Mouse (Mus musculus) thymus, postnatal 25 days (tissue): ENCODE results near the gene Mt2.
A peak's percentile ranks its signal among the peaks of the same experiment; 100 is the strongest.

Source experiments
- DNase-seq: peaks from one replicate; pipeline ENCODE4 v3.0.0; 2022

Mt2 gene

DNA sequence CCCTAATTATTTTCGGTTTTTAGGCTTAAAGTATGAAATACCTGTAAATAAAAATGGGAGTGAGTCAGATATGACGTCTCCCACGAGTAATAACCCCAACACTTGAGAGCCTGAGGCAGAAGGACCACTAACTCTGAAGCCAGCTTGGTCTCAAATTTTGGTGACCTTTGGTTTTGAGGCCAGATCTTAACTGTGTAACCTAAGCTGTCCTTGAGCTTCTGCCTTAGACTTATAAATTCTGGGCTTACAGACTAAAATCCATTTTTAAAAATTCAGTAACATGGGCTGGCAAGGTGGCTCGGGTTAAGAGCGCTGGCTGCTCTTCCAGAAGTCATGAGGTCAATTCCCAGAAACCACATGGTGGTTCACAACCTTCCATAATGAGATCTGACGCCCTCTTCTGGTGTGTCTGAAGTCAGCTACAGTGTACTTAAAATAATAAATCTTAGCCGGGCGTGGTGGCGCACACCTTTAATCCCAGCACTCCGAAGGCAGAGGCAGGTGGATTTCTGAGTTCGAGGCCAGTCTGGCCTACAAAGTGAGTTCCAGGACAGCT lies 1.5 kb downstream of the Mt2 start:
- no peak for DNase-seq

DNA sequence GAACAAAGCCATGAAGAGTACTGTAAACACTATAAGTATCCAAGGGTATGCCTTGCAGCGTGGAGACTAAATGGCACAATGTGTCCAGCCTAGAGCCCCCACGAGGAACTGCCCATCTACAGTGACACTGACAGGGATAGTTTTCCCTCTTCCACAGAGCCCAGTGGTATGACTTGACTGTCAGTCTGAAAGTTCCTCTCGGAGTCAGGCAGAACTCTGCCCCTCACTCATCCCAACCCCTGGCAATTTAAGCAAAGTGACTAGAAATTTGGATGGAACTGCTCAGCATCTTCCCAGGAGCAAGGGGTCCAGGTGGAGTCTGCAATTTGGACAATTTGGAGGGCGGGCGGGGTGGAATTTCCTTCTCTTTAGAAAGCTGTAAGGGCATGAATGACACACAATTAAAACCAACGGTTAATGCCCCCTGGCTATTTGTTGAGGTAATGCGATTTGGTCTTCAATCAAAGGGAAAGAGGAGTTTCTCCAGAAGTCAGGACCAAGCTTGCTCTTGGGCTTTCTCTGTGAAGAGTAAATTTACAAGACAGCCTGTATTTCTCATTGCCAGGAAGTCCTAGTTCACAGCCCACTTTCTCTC lies 2.3 kb downstream of the Mt2 start:
- DNase-seq, result no peak

DNA sequence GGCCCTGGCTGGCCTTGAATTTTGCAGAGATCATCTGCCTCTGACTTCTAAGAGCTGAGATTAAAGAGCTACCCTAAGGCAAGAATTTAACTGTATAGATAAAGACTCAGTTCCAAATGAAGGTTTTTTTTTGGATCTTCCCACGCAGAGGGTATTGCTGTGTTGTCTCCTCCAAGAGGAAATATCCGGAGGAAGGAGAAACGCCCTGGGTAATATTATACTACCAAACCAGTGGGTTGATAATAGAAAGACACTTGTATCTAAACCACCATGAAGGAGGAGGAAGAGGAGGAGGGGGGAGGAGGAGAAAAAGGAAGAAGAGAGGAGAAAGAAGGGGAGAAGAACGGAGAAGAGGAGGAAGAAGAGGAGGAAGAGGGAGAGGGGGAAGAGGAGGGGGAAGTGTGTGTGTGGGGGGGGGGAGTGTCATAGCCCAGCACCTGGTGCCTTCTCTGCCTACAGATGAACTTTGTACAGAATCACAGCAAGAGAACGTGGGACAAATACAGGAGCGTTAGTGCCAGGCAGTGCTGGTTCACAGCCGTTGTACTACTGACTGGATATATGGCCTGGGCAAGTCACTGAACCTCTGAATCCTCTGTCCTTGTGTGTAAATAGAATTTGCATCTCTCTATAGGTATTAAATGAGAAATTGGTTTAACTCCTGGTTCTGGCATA lies 5.4 kb downstream of the Mt2 start:
- no peak for DNase-seq

DNA sequence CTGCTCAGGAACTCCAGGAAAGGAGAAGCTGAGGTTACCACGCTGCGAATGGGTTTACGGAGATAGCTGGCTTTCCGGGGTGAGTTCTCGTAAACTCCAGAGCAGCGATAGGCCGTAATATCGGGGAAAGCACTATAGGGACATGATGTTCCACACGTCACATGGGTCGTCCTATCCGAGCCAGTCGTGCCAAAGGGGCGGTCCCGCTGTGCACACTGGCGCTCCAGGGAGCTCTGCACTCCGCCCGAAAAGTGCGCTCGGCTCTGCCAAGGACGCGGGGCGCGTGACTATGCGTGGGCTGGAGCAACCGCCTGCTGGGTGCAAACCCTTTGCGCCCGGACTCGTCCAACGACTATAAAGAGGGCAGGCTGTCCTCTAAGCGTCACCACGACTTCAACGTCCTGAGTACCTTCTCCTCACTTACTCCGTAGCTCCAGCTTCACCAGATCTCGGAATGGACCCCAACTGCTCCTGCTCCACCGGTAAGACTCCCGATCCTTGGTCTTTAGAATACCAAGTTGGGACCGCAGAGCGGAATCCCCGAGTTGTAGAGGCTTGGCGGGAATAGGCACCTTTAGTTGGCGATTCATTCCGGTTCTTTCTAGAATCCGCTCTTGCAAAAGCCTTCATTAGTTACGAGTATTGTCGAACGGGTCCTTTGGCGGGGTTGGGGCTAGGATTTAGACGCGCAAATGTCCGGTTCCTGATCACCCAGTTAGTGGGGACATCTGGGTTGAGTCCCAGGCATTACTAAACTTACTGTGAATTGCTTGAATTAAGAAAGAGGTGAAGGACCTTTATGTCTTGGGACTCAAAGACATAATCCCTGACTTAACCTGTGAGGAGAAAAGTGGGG lies 6.6 kb downstream of the Mt2 start, which contains the start of gene Mt1:
Gene Mt1, plus strand, starts transcription at position 226 of the 856 bp plus-strand sequence.
- DNase-seq, result no peak

DNA sequence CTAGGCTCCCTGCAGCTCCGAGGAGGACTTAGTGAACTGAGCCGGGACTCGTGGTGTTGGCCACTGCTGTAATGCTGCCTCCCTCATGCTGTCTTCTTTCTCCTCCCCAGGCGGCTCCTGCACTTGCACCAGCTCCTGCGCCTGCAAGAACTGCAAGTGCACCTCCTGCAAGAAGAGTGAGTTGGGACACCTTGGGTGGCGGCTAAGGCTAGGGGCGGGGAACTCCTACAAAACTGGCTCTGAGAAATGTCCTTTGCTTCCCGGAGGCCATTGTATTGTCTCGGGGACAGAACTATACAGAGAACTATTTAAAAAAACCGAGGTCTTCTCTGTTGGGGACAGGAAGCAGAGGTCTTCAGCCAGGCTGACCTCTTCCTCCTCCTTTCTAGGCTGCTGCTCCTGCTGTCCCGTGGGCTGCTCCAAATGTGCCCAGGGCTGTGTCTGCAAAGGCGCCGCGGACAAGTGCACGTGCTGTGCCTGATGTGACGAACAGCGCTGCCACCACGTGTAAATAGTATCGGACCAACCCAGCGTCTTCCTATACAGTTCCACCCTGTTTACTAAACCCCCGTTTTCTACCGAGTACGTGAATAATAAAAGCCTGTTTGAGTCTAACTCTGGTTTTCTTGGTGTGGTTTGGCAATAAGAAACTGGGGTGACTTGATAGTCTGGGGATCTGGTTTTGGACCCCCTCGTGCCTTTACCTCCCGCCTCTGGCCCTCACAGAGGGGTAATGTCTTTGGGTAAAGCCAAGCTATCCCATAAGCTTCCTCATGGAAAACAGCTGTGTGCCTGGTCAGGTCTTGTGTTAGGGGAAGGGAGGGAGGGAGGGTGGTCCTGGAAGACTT lies 7.5 kb downstream of the Mt2 start:
- DNase-seq, result no peak

DNA sequence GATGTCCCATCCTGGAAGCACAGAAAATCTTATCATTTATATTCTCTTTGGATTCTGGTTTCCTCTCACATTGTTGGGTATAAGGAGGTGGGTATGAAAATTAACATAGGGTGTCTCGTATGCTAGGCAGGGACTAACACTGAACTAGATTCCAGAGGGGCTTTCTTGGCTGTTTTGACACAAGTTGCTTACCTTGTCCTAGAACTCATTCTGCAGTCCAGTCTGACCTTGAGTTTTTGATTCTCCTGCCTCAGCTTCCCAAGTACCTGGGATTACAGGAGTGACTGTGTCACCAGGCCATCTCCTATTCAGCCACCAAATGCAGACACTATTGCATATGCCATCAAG lies 8.1 kb downstream of the Mt2 start:
- no peak for DNase-seq

DNA sequence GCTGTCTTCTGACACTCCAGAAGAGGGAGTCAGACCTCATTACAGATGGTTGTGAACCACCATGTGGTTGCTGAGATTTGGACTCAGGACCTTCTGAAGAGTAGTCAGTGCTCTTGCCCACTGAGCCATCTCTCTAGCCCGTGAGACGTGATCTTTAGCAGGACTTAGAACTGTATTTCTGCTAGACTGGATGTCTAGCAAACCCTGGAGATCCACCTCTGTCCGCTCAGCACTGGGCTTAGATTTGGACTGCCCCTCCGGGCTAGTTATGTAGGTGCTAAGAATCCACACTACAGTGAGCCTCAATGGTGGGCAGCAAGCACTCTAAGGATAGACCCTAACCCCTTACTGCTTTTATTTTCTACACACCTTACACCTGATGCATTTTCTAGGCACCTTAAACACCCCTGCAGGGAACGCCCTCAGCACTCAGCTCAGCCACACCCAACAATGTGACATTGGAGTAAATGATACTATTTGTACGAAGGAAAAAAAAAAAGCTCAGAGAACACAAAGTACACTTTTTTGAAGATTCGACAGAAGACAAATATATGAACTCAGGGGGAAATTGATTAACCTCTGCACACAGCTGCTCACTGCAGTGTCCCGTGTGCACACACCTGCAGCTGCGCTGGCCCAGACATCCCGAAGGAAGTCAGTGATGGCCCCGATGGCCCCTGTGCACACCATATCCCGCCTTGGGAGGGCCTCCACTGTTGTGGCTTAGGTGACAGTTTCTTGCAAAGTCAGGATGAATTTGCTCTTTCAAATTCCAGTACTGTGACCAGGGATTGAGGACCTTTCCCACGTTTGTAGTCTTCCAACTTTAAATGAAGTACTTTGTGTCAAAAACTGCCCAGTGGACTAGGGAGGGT lies 9.8 kb downstream of the Mt2 start:
- no peak for DNase-seq

DNA sequence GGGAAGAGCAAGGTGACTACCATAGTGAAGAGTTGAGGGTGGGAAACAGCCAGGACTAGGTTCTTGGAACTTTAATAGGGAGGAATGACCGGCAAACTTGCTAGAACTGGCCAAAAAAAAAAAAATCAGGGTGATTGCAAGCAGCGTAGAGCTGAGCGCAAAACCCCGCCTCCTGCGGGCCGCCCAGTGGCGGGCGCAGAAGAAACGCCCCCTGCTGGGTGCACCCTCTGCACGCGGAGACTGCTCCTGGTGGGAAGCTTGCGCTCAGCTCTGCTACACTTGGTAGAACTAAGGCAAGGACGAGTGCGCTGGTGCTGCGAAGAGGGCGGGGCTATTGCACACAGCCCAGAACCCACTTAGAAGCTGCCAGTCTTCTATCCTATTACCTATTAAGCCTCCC lies 10.7 kb downstream of the Mt2 start:
- peak; percentile 63 for DNase-seq

DNA sequence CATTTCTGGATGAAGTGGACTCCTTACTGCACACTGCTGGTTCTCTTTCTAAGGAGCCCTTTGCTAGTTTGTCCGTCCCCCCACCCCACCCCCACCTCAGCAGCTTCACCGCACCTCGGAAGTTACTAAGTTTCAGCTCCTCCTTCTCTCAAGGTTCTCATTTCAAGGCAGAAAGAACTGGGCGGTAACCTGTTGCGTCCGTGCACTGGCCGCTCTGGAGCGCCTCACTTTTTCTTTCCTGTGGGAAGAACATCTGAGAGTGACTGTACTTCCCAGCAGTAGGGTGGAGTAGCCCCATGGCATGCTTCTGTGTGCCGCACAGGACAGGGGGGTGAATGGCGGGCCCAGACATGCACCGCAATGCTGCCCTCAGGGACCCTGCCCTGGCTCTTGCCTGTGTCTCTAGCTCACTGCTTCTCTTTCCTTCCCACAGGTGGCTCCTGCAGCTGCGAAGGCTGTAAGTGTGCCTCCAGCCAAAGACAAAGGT lies 11.9 kb downstream of the Mt2 start:
- DNase-seq, result no peak

DNA sequence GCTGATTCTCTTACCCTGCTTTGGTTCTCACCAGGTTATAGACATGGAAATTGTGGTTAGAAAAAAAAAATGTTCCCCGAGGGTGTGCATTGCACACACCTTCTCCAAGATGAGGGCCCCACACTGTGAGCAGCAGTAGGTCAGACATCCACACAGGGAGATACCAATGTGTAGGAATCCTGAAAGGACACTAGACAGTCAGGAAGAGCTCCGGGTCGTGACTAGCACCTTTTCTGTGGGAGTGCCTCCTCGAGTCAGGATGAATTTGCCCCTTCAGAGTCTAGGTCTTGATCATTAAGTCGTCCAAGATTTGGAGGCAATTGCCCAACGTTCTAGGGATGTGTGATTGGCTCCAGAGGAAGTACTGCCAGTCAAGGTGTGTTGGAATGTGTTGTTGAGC lies 13.3 kb downstream of the Mt2 start:
- DNase-seq, result no peak

DNA sequence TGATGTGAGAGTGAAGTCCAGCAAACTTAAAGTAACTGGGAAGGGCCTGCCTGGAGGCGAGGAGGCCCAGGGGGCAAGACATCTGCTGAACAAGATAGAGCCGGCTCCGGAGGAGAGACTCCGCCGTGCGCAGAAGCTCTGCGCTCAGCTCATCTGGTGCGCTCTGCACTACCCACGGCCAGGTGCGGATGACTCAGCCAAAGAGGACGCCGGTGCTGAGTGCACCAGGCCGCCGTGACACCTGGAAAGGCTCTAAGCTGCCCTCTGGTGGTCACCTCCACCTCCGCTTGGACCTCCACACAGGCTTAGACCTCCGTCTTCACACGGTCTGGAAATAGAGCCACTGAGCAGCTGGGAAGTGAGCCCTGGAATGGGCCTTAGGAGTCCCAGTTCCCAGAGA lies 14.1 kb downstream of the Mt2 start:
- peak; percentile 78 for DNase-seq

DNA sequence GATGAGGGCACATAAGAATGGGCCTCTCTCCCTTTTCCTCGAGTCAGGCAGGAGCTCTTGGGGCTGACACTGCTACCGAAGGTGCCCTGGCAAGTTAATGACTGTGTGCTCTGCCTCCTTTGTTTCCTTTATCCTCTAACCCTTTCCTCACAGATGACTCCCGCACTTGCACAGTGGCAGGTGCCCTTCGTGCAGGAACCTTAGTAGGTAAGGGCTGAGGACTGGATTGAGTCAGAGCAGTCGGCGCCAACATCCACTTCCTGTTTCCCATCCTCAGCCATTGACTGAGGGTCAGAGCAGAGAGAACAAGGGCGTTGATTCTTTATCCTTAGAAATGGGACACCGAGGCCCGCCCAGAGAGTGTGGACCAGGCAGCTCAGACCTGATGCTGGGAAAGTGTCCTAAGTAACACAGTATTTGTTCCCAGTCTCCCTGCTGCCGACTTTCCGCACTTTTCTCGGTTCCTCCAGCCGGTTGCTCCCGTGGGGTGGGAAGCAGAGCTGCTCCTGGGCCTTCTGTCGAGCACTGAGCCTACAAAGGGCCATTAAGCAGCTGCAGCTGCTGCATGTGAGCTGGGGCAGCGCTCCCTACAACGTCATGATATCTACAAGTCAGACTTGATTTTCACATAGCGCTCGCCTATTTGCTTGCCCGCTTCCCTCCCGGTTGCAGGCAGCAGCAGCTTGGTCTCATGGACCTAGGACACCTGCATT lies 15.0 kb downstream of the Mt2 start:
- no peak for DNase-seq

DNA sequence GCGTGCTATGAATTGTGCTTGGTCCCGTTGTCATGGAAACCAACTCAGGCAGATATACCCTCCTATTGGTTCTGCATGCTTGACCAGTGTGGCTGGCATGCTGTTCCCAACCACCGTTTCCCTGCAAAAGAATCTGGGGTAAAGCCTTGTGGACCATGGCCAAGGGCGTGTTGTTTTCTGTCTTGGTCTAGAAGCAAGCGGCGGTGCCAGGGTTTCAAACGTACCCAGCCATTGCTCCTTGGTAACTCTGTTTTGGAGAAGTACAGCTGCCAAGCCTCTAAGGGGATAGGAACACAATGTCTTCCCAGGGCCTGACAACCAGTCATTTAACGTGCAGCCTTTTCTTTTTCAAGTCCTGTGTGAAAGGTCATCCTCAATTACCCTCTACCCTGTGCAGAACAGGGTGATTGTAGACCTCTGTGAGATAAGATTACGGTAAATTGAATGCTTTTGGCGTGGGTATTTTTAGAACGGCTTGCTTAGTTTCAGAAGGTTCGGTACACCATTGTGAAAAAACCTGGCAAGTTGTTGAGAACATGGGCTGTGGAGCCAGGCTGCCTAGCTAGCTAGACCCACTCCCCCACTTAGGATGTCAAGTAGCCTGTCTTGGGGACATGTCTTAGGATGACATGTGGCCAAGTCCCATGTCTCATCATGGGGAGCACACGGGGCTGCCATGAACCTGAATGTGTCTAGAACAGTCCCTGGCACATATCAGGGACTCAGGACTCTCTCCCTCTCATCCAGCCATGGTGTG lies 17.0 kb downstream of the Mt2 start:
- no peak for DNase-seq

DNA sequence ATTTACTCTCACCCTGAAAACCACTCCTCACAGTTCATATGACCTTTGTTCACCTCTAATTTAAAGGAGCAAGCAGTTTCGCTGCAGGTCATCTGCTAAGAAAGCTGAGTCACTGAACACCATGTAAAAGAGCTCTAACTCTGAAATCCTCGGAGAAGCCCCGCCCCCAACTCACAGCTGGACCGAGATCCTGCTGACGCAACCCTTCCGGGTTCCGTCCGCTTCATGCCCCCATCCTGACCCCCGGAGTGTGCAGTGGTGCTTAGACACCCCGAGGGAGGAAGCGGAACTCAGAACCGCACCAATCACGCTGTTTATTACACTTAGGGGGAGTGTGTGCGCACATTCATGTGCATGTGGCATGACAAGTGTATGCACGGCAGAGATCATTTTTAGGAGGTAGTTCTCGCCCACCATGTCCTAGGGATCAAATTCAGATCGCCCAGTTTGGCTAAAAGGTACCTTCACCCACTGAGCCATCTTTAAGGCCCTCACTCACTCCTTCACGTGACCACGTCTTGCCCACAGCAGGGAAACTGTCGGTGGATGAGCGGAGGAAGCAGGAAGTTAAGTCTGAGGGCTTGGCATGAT lies 18.7 kb downstream of the Mt2 start:
- peak; percentile 78 for DNase-seq

DNA sequence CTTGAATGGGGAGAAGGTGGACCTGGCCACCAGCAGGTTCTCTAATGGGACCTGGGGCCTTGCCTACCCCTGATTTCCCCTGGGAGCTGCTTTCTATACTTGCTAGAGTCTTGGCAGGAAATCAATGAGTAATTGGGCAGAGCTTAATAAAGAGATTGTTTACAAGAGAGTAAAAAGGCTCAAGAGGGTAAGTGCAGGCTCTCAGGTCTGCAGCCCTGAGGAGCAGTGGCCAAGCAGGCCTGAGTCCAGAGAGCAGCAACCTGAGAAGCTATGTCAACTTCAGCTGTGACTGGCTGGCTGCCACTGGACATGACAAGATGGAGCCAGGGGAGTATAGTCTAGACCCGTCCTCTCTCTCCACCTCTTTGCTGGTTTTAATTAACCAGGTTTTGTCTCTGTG lies 20.5 kb downstream of the Mt2 start:
- DNase-seq, result no peak

DNA sequence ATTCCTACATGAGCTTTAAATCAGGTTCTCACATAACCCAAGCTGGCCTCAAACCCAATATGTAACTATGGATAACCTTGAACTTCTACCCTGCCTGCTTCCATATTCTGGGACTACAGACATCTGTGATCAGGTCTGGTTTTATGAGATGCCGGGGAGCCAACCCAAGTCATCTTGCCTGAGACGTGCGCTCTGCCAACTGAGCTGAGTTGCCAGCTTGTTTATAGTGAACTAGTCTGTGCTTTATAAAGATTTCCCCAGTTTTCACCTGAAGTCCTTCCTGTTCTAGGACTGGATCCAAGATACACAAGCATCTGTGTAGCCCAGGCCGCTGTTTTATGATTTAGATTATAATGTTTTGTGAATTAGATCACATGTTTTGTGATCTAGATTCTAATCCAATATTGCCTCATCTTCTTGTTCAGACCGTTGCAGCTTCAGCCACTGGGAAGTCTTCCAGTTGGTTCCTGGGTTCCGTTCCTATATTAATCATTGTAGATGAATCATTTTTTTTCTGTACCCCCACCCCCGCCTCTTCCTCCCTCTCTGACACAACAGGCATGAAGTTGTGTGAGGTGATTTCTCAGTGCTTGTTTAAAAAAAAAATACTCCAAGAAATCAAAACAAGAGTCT lies 22.2 kb downstream of the Mt2 start:
- DNase-seq, result no peak

DNA sequence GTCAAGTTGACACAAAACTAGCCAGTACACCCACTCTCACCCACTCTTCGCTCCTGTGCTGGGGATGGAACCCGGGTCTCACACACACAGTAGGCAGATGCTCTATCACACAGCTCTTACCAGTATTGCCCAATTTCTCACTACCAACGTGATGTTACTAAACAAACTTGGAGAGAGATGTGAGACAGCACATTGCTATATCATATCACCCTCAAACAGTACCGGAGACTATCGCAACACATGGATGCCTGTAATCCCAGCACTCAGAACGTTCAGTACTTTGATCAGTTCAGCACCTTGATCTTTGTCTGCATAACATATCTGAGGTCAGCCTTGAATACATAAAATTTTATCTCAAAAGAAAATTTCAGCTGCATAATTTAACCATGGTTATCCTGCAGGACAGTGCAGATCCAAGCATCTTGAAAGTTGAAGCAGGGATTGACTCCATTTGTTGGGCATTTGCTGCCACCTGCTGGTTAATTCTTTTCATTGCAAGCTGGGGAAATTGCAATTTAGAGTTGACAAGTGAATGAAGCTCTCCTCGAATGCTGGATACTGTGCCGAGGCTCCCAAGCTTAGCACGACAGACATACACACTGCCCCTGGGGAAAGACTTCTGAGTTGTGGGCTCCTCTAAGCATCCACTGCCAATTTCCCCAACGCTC lies 26.9 kb downstream of the Mt2 start:
- DNase-seq, result peak; percentile 53

DNA sequence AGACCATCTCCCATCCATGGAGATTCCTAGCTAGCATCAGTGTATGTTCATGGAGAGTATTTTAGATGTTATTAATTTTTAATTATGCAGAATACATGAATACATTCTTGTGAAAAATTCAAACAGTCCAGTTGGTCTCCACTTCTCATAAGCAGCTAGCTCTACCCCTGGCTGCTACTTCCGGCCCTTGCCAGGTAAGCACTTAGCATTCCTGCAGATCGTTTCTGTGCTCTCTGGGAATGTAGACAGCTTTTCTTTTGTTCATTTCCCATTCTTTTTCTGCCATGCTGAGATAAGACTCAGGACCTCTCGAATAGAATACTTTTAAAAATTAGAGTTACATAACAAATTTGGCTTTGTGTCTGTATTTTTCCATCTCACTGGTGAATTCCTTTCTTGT lies 31.6 kb downstream of the Mt2 start:
- no peak for DNase-seq

DNA sequence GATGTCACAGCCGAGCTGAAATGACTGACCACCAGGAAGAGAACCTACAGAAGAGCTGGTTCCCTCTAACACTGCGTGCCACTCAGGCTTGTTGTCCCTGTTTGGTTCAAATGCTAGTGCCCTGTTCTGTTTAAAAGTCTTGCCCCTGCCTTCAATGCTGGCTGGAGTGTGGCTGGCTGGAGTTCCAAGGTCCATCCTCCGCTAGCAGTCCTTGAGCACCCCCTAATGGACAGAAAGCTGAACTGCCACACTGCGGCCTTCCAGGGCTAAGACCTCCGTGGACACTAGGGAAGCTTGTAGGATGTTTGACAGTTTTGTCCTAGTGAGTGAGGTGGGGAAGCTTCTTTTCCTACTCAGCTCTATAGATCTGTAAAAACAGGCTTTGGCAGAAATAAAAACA lies 33.3 kb downstream of the Mt2 start:
- peak; percentile 55 for DNase-seq
